Mouse (Mus musculus) central nervous system, embryonic 11.5 days (tissue): ENCODE measurements around the gene Riok1. TPM values are rescaled to one million over a fixed set of nuclear protein-coding genes. Genes with fewer than 3 reads are reported as not detected.

Experiments used
- polyA plus RNA-seq: library from polyadenylated mRNA; depleted of rRNA; stranded (reverse); fragments of >200 nt; gene quantifications from 2 replicates; pipeline ENCODE4 v1.2.3, GENCODE M21; 2012; rRNA removed

Gene Riok1
- polyA plus RNA-seq: 67.8 and 86.2 TPM in 2 replicates

DNA sequence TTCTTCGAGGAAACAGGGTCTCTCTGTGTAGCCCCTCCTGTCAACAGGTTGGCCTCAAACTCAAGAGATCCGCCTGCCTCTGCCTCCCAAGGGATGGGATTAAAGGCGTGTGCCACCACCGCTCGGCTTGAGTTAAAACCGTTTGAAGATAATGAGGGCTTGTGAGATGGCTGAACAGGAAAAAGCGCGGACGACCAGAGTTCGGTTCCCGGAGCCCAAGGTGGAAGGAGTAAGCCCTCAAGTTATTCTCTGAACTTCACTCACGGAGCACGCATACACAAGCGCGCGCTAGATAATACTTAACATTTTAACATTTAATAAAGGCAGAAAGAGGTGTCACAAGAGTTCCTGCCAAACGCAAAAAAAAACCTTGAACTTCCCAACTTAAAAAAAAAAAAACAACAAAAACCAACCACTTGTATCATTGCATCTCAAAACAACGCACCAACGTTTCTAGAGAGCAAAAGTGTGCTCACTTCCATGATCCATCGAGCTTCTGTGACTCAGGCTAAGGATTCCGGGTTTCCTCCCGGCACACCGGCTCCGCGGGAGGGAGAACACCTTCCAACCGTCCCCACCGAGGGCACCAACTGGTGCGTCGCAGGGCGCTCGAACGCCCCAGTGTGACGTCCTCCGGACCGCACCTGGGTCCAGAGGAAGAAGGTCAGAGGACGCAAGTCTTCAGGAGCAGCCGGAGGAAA is at the start of gene Riok1:
Riok1 (plus strand) TSS at position 653 of the 701 bp plus-strand sequence.

DNA sequence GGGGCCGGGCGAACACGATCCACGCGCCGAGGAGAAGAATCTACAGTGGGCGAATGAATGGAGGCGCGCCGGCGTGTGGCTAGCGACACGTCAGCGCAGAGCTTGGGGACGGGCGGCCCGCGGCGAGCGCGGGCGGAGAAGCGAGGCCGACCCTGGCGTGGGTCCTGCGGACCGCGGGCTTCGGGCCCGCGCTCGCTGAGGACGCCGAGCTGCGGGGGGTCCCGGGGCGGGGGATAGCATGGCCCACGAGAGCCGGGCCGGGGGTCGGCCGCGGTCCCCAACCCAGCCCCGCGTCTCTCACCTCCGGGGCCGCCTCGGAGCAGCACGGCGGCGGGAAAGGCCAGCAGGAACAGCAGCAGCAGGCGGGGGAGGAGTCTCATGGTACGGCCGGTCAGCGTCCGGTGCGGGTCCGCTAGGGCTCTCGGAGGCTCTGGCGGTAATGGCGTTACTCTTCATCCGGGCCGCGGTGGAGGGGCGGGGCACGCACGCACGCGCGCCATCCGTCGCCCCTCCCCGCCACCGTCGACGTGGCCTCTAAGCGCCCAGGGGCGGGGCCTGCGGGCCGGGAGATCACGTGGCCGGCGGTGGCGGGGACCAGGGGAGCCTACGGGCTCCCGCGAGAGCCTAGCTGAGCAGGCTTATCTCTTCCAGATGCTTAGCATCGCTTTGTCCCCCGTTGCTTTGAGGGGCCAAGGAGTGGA is 42.9 kb upstream of the Riok1 start, which contains the start of gene Ssr1:
Ssr1 (minus strand) TSS at position 514 of the 701 bp plus-strand sequence.

GRCm38 (mm10) chr13:38037044-38037687 is 371 bp downstream of the Riok1 start, which contains the start of gene Cage1:
Cage1 (minus strand) TSS chr13:38037069.

Other genes starting within 250 kb of the Riok1 start
- gene Ssr1, start 42.8 kb upstream of the Riok1 start, polyA plus RNA-seq: 36.7 and 39.4 TPM in 2 replicates
- gene Cage1, start 74 bp downstream of the Riok1 start, polyA plus RNA-seq: 0.62 and 0.76 TPM in 2 replicates
- gene Dsp, start 114.3 kb downstream of the Riok1 start, polyA plus RNA-seq: 1.7 and 3.6 TPM in 2 replicates
- 56.8 and 113 TPM in 2 replicates for gene Snrnp48, start 167.9 kb downstream of the Riok1 start, polyA plus RNA-seq